Mouse (Mus musculus): ENCODE data around the gene R3hdm2.

DNA sequence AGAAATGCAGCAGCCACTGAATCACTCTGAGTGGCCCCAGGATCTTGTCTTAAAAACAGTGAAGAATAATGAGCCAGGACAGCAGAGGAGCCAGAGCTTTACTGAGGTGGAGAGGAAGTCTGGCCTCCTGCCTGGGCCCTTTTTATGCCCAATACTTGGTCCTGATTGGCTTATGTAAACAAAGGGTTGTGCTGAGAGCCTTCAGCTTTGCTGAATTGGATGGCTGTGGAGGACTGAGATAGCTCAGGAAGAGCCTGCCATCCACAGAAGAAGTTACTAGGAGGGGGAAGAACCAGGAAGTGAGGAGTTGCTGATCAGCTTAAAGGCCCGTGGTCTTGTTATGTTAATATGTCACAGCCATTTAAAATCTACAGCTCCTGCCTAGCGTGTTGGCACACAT lies 46.5 kb downstream of the R3hdm2 start:
- no peak for TF ChIP-seq CTCF (IDR thresholded peaks at IDR 0.05; ENCODE audit: control insufficient read depth, insufficient read depth, insufficient read length)
- no peak for TF ChIP-seq MYOD1 (IDR thresholded peaks at IDR 0.05; ENCODE audit: control insufficient read depth, insufficient read length, low read depth)

Measured in C2C12 (cell line).